Mouse (Mus musculus) lung, embryonic 14.5 days (tissue): ENCODE results near the gene Nkx6-1. TPM values are rescaled to one million over a fixed set of nuclear protein-coding genes. Genes with fewer than 3 reads are reported as not detected.

Experiments
- ATAC-seq: fragments of 200-750 bp; cut with Nextera tagmentation; 2 replicates; pipeline ENCODE4 v1.8.0; 2017; ENCODE audit warnings: mild to moderate bottlenecking, moderate TSS enrichment, moderate library complexity; ENCODE audit not compliant: insufficient read depth
- DNase-seq: peaks from one replicate; pipeline ENCODE4 v3.0.0-alpha.2; 2015
- H3K27ac ChIP-seq: fragments of 300-500 bp; sonication (generic); 2 replicates; pipeline ENCODE4 v1.5.1; 2014; ENCODE audit warnings: low read depth, mild to moderate bottlenecking, moderate library complexity
- H3K27me3 ChIP-seq: fragments of 300-500 bp; sonication (generic); 2 replicates; pipeline ENCODE4 v1.6.1; 2014; ENCODE audit warnings: low read length, control low read depth; ENCODE audit not compliant: insufficient read depth
- H3K36me3 ChIP-seq: fragments of 300-500 bp; sonication (generic); 2 replicates; pipeline ENCODE4 v1.6.1; 2014; ENCODE audit warnings: control low read depth; ENCODE audit not compliant: insufficient read depth
- H3K4me1 ChIP-seq: fragments of 300-500 bp; sonication (generic); 2 replicates; pipeline ENCODE4 v1.6.1; 2014; ENCODE audit warnings: antibody characterized with exemption, control low read depth; ENCODE audit not compliant: insufficient read depth
- H3K4me2 ChIP-seq: fragments of 300-500 bp; sonication (generic); 2 replicates; pipeline ENCODE4 v1.6.1; 2014; ENCODE audit warnings: mild to moderate bottlenecking
- H3K4me3 ChIP-seq: fragments of 300-500 bp; sonication (generic); 2 replicates; pipeline ENCODE4 v1.5.1; 2014; ENCODE audit warnings: low read depth, low read length
- H3K9ac ChIP-seq: fragments of 300-500 bp; sonication (generic); 2 replicates; pipeline ENCODE4 v1.6.1; 2014
- H3K9me3 ChIP-seq: fragments of 300-500 bp; sonication (generic); 2 replicates; pipeline ENCODE4 v1.6.1; 2016; ENCODE audit warnings: low read depth, low read length, control low read depth
- CTCF ChIP-seq: IDR thresholded peaks from 2 replicates; pipeline ENCODE4 v1.5.1; 2016; ENCODE audit warnings: antibody characterized with exemption, low read depth
- WGBS: fragments of 180-500 bp; shearing (Covaris S2); extraction: QIAGEN DNeasy Blood & Tissue Kit; methylation state at CpG from one replicate; pipeline ENCODE4 v1.1.7; 2014; 5-methylcytosine and 5-hydroxymethylcytosine counted together
- polyA plus RNA-seq: library from polyadenylated mRNA; unstranded; fragments of >200 nt; fragmentation: Nextera tagmentation; extraction: Ambion mirVana; gene quantifications from 2 replicates; pipeline ENCODE4 v1.2.1, GENCODE M21; 2014

Nkx6-1 gene
- polyA plus RNA-seq, 1 experiment from 2014 or later: 0.16 TPM

DNA sequence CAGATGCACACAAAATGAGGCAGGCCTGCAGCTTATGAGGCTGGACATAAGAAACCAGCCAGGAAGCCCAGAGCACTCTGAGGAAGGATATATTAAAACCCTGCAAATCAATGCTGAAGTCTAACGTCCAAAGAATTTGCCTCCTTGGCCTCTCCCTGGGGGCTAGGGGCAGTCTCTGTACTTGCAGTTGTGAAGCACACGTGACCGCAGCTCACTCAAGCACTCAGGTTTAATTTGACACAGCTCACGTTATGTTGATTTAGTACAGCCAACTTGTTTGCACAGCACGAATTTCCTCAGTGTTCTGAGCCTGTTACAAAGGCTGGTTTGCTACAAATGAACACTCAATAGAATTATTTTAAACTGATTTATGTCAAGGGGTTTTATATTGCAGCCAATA lies 18.5 kb upstream of the Nkx6-1 start:
- TF ChIP-seq CTCF: no peak
- Histone ChIP-seq H3K27ac (no peak overlapping the region), H3K4me1 (no peaks in the 10 kb centered on the region), H3K4me2 (no peak overlapping the region), H3K36me3 (no peaks in the 10 kb centered on the region), H3K27me3 (no peaks in the 10 kb centered on the region), H3K9ac (no peak overlapping the region), H3K4me3 (no peak overlapping the region), H3K9me3 (no peaks in the 10 kb centered on the region)
- WGBS: 33% methylated on average over 5 of the region's 5 CpGs
- peak; percentile 65 for ATAC-seq
- DNase-seq: peak; percentile 42

- no peak overlapping the region for H3K4me2 ChIP-seq
- H3K27ac ChIP-seq: no peak overlapping the region
- H3K36me3 ChIP-seq: no peaks in the 10 kb centered on the region
- DNase-seq (no peak), ATAC-seq (no peak)
- no peak for TF ChIP-seq CTCF
- H3K9me3 ChIP-seq: no peaks in the 10 kb centered on the region
- no peak overlapping the region for H3K4me3 ChIP-seq
- no peaks in the 10 kb centered on the region for H3K27me3 ChIP-seq
- WGBS: 67% methylated on average over 6 of the region's 6 CpGs
- no peak overlapping the region for H3K9ac ChIP-seq
- H3K4me1 ChIP-seq: no peaks in the 10 kb centered on the region
Measured at GRCm38 (mm10) chr5:101680338-101680737, 15.5 kb upstream of the Nkx6-1 start.

- Histone ChIP-seq H3K4me1 (no peaks in the 10 kb centered on the region), H3K9ac (no peak overlapping the region), H3K4me2 (no peak overlapping the region), H3K9me3 (no peaks in the 10 kb centered on the region), H3K4me3 (no peak overlapping the region), H3K27ac (no peak overlapping the region), H3K27me3 (peaks cover 59% of the 10 kb centered on the region), H3K36me3 (no peaks in the 10 kb centered on the region)
- WGBS: 2% methylated on average over 15 of the region's 15 CpGs
- peak; percentile 82 for TF ChIP-seq CTCF
- DNase-seq: peak; percentile 85
- ATAC-seq: no peak
Measured at GRCm38 (mm10) chr5:101669381-101669780, 4.6 kb upstream of the Nkx6-1 start.

DNA sequence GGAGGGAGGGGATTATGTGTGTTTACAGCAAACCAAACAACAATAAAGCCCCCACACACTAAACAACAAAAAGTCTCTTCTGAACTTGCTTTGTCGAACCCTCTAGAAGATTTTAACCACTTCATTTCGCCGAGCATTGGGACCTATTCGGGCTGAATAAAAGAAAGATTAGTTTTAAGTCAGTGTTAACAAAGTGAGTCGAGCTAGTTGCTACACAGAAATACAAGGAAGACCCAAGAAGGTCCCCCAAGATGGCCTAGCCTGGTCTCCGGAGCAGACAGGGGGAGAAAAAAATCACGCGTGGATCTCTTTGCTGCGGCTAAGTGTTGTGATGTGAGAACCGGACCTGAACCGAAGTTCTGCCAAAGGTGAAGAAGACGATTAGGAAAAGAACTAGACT lies 3.7 kb upstream of the Nkx6-1 start:
- H3K4me2 ChIP-seq: no peak overlapping the region
- DNase-seq: no peak
- H3K4me3 ChIP-seq: no peak overlapping the region
- TF ChIP-seq CTCF: no peak
- 0 out of 2 replicates have a peak, but pooled peaks cover 3% of the 10 kb centered on the region for H3K4me1 ChIP-seq
- H3K9me3 ChIP-seq: no peaks in the 10 kb centered on the region
- H3K27ac ChIP-seq: no peak overlapping the region
- no peak overlapping the region for H3K9ac ChIP-seq
- H3K27me3 ChIP-seq: peaks cover 68% of the 10 kb centered on the region
- WGBS: 9% methylated on average over 12 of the region's 12 CpGs
- H3K36me3 ChIP-seq: no peaks in the 10 kb centered on the region
- no peak for ATAC-seq

DNA sequence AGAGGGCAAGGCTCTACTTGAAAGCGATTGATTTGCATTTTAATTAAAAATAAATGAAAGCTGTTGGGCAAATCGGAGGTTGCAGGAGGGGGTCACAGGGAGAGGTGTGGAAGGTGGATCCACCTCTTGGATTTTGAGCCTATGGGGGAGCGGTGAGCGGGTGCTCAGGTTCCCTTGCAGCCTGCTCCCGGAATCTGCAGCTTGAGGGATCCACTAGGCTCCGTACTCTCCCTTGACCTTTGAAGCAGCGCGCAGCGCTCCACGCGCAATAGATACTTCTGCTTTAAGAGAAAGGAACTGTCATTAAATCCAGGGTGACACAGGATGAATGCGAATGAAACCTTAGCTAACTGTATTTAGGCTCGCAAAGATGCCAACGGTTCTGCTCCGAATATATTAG lies 3.2 kb upstream of the Nkx6-1 start:
- no peaks in the 10 kb centered on the region for H3K9me3 ChIP-seq
- H3K27me3 ChIP-seq: peaks cover 73% of the 10 kb centered on the region
- 9% methylated on average over 15 of the region's 15 CpGs for WGBS
- DNase-seq (no peak), ATAC-seq (no peak)
- no peak overlapping the region for H3K4me2 ChIP-seq
- no peaks in the 10 kb centered on the region for H3K36me3 ChIP-seq
- H3K9ac ChIP-seq: no peak overlapping the region
- no peak overlapping the region for H3K27ac ChIP-seq
- TF ChIP-seq CTCF: no peak
- H3K4me3 ChIP-seq: no peak overlapping the region
- H3K4me1 ChIP-seq: 0 out of 2 replicates have a peak, but pooled peaks cover 3% of the 10 kb centered on the region

GRCm38 (mm10) chr5:101667263-101667990 lies 2.6 kb upstream of the Nkx6-1 start:
- H3K4me3 ChIP-seq: no peak overlapping the region

GRCm38 (mm10) chr5:101666713-101667112 lies 1.9 kb upstream of the Nkx6-1 start:
- no peak for TF ChIP-seq CTCF
- H3K27ac ChIP-seq: no peak overlapping the region
- no peaks in the 10 kb centered on the region for H3K9me3 ChIP-seq
- H3K27me3 ChIP-seq: peaks cover 86% of the 10 kb centered on the region
- 0 out of 2 replicates have a peak, but pooled peaks cover 3% of the 10 kb centered on the region for H3K4me1 ChIP-seq
- 2% methylated on average over 18 of the region's 18 CpGs for WGBS
- no peak overlapping the region for H3K4me3 ChIP-seq
- no peak overlapping the region for H3K9ac ChIP-seq
- no peak overlapping the region for H3K4me2 ChIP-seq
- no peaks in the 10 kb centered on the region for H3K36me3 ChIP-seq
- peak; percentile 18 for DNase-seq
- ATAC-seq: no peak

More at GRCm38 (mm10) chr5:101667263-101667990, 2.6 kb upstream of the Nkx6-1 start:
- H3K36me3 ChIP-seq: no peaks in the 10 kb centered on the region
- no peak for TF ChIP-seq CTCF
- no peak for DNase-seq
- H3K4me1 ChIP-seq: 0 out of 2 replicates have a peak, but pooled peaks cover 3% of the 10 kb centered on the region
- no peaks in the 10 kb centered on the region for H3K9me3 ChIP-seq
- H3K9ac ChIP-seq: no peak overlapping the region
- no peak overlapping the region for H3K4me2 ChIP-seq
- WGBS: 2% methylated on average over 19 of the region's 19 CpGs
- peaks cover 79% of the 10 kb centered on the region for H3K27me3 ChIP-seq
- ATAC-seq: no peak
- H3K27ac ChIP-seq: no peak overlapping the region
